Mouse (Mus musculus) kidney, postnatal 4 days (tissue): ENCODE results near the gene Pcbd2.

ENCODE experiments used
- DNase-seq, 2 experiments: peaks; one replicate each; pipeline ENCODE4 v3.0.0; 2021; ENCODE audit warnings: mixed read lengths in 2 of 2

The Pcbd2 gene

DNA sequence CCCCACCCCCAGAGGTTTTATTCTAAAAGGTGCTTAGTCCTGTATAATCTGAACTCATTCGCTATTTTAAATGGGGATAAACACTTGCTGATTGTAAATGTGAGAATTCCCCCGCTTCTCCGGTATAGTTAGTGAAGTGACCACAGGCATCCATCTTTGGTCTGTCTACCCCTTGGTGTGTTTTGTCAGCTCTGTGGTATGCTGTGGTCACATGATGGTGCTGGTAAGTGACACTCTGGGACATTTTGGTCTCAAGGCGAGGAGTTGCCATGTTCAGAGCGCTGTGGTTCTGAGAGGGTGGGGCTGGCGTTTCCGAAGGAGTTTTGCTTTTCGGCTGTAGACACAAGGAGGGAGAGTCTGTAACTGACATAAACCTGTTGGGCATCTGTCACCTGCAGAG is 10.7 kb downstream of the Pcbd2 start:
- DNase-seq, result no peak

DNA sequence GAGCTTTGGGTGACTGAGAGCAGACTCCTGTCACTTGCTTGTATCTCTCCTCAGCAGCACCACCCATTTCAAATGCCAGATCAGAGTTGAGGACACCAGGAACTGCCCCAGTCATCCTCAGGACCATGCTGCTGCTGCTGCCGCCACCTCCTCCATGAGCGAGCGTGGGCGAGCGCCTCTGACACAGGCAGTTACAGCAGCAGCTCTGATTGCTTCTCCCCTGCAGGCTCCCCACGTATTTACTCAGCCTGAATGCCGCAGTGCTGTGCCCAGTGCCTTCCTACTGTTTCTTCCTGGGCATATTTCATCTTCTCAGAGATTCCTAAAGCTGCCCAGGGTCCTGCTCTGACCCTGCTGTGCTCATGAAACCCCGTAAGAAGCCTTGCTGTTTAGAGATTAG is 15.1 kb downstream of the Pcbd2 start:
- peak in 1 of 2 experiments; percentile 30 for DNase-seq

DNA sequence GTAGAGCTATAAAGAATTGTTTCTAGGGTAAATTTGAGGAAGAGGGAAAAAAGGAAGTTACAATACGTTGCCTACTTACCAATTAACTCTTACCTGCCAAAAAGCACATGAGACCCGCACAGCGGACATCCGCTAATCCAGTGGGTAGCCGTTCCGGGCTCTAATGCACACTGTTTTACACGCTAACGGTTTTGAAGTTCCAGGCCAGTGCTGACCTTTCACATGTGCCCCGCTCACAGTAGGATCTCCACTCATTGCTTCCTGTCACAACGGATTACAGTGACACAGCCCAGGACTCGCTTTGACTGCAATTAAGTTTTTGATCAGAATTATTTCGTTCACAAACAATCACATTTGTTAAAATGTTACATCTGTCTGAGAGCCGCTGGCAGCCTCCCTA is 27.2 kb downstream of the Pcbd2 start:
- no peak for DNase-seq

DNA sequence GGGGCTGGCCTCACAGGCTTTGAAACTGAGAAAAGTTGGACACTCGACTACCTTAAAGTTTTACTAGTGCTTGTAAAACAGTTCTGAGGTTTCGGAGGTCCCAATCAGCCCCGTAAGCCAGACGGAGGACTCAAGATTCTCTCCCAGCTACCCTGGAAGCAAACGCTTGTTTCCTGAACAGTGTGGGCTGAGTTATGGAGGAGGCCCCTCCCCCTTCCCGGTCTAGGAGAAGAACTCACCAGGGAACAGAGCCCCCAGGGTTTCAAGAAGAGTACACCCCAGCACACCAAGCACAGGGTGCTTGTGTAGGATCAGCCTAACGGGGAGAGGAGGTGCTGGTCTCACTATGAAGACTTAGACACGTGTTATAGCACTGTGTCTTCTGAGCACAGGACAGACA is 29.6 kb downstream of the Pcbd2 start:
- peak; percentile 60 to 72 for DNase-seq

DNA sequence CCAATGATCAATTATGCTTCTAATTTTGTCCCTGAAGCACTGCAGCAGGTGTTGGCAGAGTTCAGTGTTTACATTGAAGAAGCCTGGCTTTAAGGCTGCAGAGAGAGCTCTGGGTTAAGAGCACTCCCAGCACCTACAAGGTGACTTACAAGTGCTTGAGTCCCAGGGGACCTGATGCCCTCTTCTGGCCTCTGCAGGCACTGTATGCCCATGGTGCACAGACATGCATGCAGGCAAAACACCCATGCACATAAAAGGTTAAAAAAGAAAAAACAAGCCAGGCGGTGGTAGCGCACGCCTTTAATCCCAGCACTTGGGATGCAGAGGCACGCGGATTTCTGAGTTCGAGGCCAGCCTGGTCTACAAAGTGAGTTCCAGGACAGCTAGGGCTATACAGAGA is 30.5 kb downstream of the Pcbd2 start:
- DNase-seq, result peak; percentile 49 to 65

DNA sequence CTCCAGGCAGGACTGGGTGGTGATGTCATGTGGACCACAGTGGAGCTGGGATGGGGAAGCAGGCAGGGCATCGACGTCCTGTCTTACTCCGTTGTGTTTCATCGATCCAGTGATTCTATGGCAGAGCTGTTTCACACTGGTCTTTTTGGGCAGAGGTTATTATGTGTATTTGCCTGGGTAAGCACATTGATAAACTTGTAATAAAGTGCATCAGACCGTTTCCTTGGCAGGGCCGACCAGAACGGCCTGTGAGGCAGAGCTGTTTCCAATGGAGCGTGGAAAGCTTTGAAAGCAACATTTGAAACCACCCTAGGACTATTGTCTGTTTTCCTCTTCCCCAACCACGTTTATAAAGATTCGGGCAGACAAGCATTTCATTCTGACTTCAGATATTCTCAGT is 33.4 kb downstream of the Pcbd2 start:
- no peak for DNase-seq

DNA sequence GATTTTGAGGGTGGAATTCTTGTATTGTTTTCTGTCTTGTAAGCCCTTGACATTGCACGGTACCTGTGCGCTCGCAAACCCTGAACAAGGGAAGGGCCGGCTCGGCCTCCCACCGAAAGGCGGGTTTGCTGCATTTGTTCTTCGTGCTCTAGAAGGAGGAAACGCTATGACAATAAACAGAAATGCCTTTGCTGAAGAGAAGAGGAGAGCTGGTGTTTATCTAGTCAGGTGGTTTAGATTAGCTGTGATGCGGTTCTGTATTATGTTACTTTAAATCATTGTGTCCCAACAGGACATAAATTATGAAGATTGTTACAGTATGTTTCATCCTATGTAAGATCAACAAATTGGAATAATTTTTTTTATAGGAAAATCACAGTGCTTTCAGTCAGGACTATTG is 34.3 kb downstream of the Pcbd2 start:
- no peak for DNase-seq

DNA sequence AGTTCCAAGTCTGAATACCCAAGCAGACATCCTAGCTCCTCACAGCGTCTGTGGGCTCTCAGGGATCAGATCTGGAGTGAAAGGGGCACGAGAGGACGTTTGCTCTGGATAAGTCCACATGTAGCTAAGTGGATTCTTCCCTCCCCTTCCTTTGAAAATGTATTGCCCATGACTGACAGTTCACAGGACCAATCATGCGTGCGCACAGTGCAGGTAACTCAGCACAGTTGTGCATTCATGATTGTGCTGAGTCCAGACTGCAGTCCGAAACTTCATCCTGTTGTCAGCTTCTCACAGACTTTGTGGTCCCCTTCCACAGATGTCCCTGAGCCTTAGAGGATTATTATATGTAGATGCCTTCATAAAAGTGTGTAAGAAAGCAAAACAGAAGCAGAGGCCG is 47.2 kb downstream of the Pcbd2 start:
- DNase-seq, result peak; percentile 26 to 55

DNA sequence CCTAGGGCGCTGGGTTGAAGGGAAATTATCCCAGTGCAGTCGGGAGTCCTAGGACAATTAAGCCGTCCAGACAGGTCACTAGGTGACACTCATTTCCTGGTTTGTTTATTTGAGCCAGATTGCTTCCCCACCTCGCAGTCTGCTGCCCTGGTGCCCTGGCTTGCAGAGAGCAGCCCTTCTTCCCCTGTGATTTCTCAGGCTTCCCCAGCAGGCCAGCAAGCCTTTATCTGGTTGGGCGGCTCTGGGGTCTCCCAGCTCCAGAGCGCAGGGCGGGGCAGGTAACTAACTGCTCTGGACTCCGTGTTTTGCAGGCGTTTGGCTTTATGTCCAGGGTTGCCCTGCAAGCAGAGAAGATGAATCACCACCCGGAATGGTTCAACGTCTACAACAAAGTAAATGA is 47.9 kb downstream of the Pcbd2 start:
- DNase-seq, result peak; percentile 28 to 50

DNA sequence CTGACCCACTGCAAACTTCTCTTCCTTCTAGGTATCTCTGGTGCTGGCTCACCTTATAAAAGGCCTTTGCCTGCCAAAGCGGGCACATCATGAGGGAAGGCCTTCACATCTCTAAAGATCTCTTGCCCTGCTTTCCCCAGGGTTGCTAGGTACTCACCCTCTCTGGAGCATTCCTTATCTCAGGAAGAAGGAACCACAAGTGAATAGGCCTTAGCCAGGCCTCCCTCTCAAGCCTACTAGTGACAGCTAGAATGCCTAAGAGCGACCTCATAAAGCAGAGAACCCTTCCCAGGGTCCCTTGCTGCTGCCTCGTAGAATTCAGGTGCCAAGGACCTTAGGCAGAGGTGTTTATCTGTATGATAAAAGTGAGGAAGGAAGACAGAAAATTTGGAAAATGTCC is 57.1 kb downstream of the Pcbd2 start, which contains the start of gene Catsper3:
Gene Catsper3 (plus strand): TSS at position 301 of the 400 bp plus-strand sequence.
- DNase-seq, result no peak

DNA sequence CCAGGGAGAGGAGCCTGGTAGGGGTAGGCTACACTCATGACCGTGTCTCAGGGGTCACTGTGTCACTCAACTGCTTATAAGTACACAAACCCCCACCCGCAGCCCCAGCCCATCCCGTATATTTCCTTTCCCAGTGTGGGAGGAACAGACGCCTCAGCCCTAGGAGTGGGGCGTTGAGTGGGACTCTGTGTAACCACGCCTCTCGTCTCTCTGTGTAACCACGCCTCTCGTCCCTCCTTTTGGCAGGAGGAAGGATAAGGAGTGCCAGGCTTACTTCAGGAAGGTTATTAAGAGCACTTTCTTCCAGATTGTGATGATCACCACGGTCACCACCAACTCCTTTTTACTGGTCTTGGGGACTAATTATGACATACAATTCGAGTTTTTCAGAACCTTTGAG is 59.0 kb downstream of the Pcbd2 start:
- DNase-seq, result peak; percentile 12 to 30

DNA sequence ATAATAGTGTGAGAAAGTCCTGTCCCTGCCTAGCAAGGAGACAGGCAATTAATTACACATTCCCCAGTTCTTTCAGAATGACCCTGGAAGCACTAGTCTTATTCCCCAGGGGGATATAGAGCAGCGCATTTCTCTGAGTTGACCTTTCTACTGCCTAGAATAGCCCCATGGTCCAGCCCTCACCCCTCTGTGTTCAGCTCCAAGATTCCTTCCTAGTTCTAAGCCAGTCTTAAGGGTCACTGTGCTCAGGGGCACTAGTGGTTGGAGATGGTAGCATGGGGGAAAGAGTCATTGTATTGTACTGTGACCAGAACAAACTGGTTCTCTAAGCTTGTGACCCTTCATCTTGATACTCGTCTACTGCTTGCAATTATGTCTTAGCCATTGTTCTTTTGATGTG is 74.1 kb downstream of the Pcbd2 start:
- no peak for DNase-seq

DNA sequence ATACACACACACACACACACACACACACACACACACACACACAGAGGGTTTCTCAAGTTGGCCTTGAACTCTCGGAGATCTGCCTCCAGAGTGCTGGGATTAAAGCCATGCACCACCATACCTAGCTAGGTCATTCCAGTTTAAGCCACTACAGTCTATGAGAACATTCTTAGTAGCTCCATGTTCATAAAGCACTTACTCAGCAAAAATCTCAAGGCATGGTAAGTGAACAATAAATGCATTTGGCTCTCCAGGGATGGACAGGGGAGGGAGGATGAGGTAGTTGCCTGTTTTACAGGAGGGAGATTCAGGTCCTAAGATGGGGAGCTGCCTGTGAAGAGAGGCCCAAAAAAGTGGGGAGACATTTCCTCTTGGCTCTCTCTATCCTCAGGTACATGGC is 76.8 kb downstream of the Pcbd2 start:
- no peak for DNase-seq

DNA sequence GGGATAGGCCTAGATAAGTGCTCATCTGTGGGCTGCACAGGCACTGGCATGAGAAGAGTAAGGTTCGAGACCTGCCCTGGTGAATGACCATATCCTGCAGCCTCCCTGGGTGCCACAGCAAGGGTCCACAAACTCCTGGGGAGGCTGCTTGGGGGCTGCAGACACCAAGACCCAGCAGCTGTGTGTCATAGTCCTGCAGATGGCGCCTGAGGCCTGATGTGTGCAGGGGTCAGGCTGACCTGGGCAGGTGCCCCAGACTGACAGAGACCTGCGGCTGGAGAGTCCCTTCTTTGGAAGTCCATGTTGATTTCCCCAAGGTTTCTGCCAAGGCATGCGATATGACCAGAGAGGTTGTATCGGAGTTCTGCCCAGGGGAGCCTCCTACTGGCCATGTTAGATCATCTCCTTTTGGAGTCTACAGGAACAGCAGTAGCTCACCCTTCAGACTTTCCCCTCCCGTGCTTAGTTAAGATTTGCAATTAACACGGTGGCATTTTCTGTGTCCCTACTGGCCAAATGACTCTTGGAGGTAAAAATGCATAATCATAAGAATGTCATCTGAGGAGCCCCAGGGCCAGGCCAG is 82.0 kb downstream of the Pcbd2 start:
- peak in 1 of 2 experiments; percentile 34 for DNase-seq

DNA sequence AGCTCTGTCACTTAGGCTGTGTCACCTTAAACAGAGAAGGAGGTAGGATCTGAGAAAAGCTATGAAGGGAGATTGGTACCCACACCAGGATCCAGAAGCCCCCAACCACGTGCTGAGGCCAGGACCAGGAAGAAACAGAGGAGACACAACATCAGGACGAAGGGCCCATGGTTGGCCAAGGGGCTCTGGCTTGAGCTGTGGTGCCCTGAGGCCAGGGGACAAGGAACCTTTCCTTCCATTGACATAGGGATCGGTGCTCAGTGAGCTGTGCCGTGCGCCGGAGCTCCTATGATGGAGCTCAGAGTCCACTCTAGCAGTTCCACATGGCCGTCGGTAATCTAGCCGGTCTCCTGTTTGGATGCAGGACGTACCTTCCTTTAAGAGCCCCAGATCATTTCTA is 82.5 kb downstream of the Pcbd2 start:
- no peak for DNase-seq

DNA sequence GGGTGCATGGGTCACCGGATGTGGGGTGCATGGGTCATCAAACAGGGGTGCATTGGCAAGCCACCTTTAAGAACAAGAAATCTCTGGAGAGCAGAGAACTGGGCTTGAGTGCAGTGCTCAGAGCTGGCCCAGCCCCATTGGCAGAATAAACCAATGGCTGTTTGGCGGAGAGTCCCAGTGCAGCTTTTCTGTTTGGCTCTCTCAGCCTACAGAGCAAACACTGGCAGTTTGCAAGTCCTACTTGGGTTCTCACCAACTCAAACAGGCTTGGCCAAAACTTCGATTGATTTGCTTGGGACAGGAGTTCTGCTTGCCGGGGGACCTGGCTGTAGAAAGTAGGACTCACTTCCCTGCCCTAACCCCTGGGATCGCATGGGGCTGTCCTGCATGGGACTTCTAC is 83.8 kb downstream of the Pcbd2 start:
- DNase-seq, result no peak

DNA sequence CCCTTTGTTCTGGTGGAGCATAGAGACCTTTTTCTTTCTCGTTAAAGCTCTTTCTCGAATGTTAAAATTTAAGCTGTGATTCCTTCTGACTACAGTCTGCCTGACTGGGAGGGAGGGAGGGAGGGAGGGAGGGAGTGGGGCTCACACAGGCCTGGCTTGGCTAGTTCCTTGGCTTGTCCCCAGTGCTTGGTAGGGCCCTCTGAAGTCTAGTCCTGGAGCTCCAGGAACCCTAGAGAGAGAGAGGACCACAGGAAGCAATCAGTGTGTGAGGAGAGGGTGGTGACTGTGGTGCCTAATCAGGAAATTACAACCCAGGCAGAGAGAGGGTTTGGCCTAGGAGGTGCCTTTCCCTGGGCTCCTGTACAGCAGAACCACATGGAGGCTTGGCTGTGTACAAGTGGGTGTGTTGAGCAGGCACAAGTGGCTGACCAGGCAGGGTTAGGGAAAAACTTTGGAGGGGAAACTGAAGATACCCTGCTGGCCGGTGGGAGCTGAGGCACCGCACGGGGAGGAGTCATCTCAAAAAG is 86.4 kb downstream of the Pcbd2 start:
- no peak for DNase-seq

DNA sequence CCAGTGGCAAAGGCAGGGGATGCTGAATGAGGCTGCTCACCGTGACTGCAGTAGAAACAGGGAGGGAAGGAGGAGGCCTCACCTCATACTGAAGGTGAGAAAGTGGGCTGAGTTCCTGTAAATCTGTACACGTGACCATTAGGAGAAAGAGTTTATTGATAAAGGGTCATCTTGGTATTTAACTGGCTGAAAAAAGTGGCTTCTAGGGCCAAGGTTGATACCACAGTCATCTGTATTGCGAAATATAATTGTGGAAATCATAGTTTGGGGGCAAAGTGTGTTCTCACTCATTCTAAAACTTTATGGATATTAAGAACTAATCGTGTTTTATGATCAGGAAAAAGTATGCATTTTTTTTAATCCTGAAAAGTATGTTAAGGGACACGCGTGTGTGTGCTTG is 87.7 kb downstream of the Pcbd2 start:
- no peak for DNase-seq

DNA sequence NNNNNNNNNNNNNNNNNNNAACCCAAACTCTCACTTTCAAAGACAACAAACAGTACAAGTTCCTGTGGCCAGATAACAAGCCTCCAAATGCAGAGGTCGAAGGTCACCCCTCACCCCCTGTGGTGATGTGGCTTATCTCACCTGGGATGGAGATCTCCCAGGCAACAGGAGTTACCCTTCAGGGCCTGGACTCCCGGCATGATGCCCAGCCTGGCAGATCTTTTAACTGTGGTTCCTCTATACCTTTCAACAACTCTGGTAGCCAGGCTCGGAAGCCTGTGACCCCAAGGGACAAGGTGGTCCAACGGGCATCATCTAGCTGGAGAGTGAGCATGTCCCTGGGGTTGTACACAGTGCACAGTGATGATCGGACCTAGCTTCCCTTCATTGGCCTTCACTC is 95.3 kb downstream of the Pcbd2 start:
- DNase-seq, result no peak

DNA sequence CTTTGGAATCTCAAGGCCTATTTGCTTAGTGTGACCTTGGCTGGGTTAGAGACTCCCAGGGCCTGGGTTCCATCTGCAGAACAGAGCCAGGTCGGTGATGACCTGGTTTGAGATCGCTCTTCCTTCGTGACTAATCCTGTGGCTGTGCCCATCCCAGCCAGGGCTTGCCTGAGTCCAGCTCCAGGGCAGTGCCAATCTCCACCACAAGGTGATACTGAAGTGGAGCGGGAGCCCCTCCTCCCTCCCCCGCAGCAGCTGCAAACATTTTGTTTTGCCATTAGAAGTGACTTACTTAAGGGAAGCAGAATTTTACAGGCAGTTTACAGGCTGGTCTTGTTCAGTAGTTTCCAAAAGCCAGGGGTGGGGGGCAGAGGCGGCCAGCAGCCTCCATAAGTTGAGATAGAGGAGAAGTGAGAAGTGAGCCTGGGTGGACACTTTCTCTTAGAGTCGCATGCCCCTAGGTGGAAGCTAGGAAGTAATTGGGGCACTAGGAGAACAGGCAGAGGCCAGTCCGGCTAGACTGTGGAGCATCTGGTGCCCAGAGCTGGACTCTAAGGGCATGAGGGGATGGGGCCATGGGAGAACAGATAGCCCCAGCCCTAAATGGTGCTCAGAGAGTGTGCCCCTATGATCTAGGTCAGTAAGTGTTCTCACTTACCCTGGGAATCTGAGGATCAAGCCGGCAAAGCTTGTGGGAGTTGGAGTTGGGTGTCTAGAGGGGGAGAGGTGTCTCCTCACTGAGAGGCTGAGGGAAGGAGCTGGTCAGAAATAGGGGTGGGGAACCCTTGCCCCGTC is 97.2 kb downstream of the Pcbd2 start:
- peak; percentile 53 to 58 for DNase-seq

DNA sequence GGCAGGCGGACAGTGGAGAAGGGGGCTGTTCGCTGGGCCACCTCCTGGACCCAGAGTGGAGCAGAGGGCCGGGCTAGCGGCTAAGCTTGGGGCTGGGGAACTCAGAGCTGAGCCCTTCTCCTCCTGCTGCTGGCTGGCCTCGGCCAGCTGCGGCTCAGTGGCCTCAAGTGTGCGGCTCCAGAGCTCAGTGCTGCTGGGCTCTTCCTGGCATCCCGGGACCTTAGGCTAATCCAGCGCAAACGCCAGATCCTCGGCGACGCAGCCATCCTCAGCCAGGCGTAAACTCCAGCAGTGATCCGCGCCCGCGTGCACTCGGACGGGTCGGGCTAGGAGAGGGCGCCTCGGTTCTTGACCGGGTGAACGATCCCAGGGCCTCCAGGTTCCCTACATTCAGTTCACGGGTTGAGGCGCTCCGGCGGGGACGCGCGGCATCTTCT is 98.1 kb downstream of the Pcbd2 start:
- DNase-seq, result peak; percentile 34 to 58

DNA sequence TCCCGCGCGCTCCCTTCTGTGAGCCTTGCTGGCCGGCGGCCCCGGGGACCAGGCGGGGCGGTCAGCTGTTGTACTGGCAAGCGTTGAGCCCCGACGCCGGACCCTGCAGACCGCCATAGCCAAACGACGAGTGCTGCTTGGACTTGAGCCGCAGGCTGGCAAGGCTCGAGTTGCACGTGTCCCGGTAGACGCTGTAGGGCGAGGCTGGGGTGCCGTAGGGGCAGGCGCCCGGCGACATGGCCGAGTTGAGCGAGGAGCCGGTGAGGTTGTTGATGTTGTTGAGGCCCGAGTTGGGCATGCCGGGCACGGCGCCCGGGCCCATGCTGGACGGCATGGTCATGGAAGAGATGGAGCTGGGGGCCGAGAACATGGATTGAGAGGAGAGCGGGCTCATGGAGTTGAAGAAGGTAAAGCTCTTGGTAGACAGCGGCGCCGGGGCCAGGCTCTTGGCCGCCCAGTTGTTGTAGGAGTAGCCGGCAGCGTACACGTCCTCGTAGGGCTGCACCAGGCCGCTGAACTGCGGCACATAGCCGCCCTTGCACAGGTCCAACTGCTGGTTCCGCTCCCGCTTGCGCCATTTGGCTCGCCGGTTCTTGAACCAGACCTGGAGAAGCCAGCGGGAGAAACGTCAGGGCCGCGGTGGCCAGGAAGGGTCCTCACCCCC is 99.0 kb downstream of the Pcbd2 start:
- peak; percentile 46 to 59 for DNase-seq
